Mouse (Mus musculus): ENCODE measurements around the gene BC030867.

Gene BC030867

GRCm38 (mm10) chr11:102288027-102288804, 39.5 kb downstream of the BC030867 start:
- ATAC-seq (ENCODE audit: insufficient number of reproducible peaks, low FRiP score, low TSS enrichment) = no peak

GRCm38 (mm10) chr11:102288913-102289312, 40.2 kb downstream of the BC030867 start:
- no peak for ATAC-seq (ENCODE audit: insufficient number of reproducible peaks, low FRiP score, low TSS enrichment)

GRCm38 (mm10) chr11:102289511-102290100, 40.9 kb downstream of the BC030867 start:
- ATAC-seq (ENCODE audit: insufficient number of reproducible peaks, low FRiP score, low TSS enrichment) = no peak

GRCm38 (mm10) chr11:102290141-102290540, 41.5 kb downstream of the BC030867 start:
- ATAC-seq (ENCODE audit: insufficient number of reproducible peaks, low FRiP score, low TSS enrichment) = no peak

GRCm38 (mm10) chr11:102291051-102291535, 42.4 kb downstream of the BC030867 start:
- no peak for ATAC-seq (ENCODE audit: insufficient number of reproducible peaks, low FRiP score, low TSS enrichment)

GRCm38 (mm10) chr11:102293971-102294370, 45.3 kb downstream of the BC030867 start:
- ATAC-seq (ENCODE audit: insufficient number of reproducible peaks, low FRiP score, low TSS enrichment) = no peak

- no peak for ATAC-seq (ENCODE audit: insufficient number of reproducible peaks, low FRiP score, low TSS enrichment)
Measured at GRCm38 (mm10) chr11:102294416-102294815, 45.7 kb downstream of the BC030867 start.

- no peak for ATAC-seq (ENCODE audit: insufficient number of reproducible peaks, low FRiP score, low TSS enrichment)
Measured at GRCm38 (mm10) chr11:102294887-102295597, 46.4 kb downstream of the BC030867 start.

- ATAC-seq (ENCODE audit: insufficient number of reproducible peaks, low FRiP score, low TSS enrichment) = no peak
Measured at GRCm38 (mm10) chr11:102295598-102296471, 47.2 kb downstream of the BC030867 start.

- ATAC-seq (ENCODE audit: insufficient number of reproducible peaks, low FRiP score, low TSS enrichment) = peak; percentile 90
Measured at GRCm38 (mm10) chr11:102296491-102297472, 48.1 kb downstream of the BC030867 start, which contains the start of gene Atxn7l3. Gene Atxn7l3 (minus strand): TSS chr11:102296631.

GRCm38 (mm10) chr11:102297577-102298556, 49.2 kb downstream of the BC030867 start:
- ATAC-seq (ENCODE audit: insufficient number of reproducible peaks, low FRiP score, low TSS enrichment) = no peak

GRCm38 (mm10) chr11:102299839-102300238, 51.2 kb downstream of the BC030867 start:
- ATAC-seq (ENCODE audit: insufficient number of reproducible peaks, low FRiP score, low TSS enrichment) = no peak

- ATAC-seq (ENCODE audit: insufficient number of reproducible peaks, low FRiP score, low TSS enrichment) = no peak
Measured at GRCm38 (mm10) chr11:102304141-102304540, 55.5 kb downstream of the BC030867 start.

- no peak for ATAC-seq (ENCODE audit: insufficient number of reproducible peaks, low FRiP score, low TSS enrichment)
Measured at GRCm38 (mm10) chr11:102305359-102305758, 56.7 kb downstream of the BC030867 start.

GRCm38 (mm10) chr11:102308104-102308503, 59.4 kb downstream of the BC030867 start:
- ATAC-seq (ENCODE audit: insufficient number of reproducible peaks, low FRiP score, low TSS enrichment) = no peak

GRCm38 (mm10) chr11:102308979-102309378, 60.3 kb downstream of the BC030867 start:
- ATAC-seq (ENCODE audit: insufficient number of reproducible peaks, low FRiP score, low TSS enrichment) = peak; percentile 55; the same call in 1 of the 2 replicates

GRCm38 (mm10) chr11:102309821-102310617, 61.3 kb downstream of the BC030867 start:
- ATAC-seq (ENCODE audit: insufficient number of reproducible peaks, low FRiP score, low TSS enrichment) = no peak
